Mouse (Mus musculus) lung, adult 2 months (tissue): ENCODE results near the gene Ptgir.

Source experiments
- CTCF ChIP-seq: fragments of 200-500 bp; IDR thresholded peaks from 2 replicates; pipeline ENCODE4 v1.5.1; 2011; ENCODE audit warnings: mild to moderate bottlenecking, low read length, control low read depth; ENCODE audit not compliant: insufficient read depth
- POLR2A ChIP-seq: fragments of 200-500 bp; IDR thresholded peaks from 2 replicates; pipeline ENCODE4 v1.6.1; 2011; ENCODE audit warnings: low read depth, mild to moderate bottlenecking, control low read depth, low read length, borderline replicate concordance; ENCODE audit errors: extremely low read depth

DNA sequence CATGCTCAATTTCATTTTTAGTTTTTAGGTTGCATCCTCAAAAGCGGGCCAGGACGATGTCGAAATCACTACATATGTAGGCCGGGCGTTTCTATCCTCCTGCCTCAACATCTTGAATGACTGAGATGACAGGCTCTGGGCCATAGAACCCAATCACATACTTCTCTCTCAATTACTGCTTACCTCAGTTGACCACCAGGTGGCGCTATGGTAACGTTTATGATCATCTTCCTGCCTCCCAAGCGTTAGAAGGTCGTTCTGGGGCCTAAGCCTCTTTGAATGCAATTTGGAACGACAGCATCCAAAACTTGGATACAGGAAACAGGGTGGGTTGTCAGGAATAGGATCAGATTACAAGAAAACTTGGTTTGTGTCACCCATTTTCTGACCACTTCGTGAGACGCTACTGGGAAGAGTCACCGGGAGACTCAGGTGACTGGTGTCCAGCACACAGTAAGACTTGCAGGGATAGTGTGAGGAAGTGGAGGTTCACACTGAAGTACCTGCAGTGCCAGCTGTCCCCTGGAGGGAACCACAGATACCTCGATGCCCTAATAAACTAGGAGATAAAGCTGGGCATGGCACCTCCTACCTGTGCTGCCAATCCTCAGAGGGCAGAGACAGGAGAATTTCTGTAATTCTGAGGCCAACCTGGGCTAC lies 25.8 kb downstream of the Ptgir start:
- TF ChIP-seq CTCF: peak; percentile 57
- TF ChIP-seq POLR2A: no peak
